In genomic region chr17:35379729-35380451, GRCm38 (mm10) we compare ENCODE assay signal across 8 mouse cellular contexts. TPM values are rescaled to one million over a fixed set of nuclear protein-coding genes. Genes with fewer than 3 reads are reported as not detected.
A peak's percentile ranks its signal among the peaks of the same experiment; 100 is the strongest.
DNase-seq lines count a peak whose midpoint lies in the region; ATAC-seq and TF ChIP-seq lines count a peak whose summit lies in the region.

No protein-coding gene starts in this region.

- H3K9ac ChIP-seq in forebrain, embryonic 16.5 days (replicated peaks; ENCODE audit: low read depth, low read length) = peak overlapping the region; percentile 63
- H3K9ac ChIP-seq in hindbrain, postnatal 0 days (replicated peaks; ENCODE audit: low read length) = peak overlapping the region; percentile 53
- H3K9ac ChIP-seq in liver, embryonic 13.5 days = peak overlapping the region; percentile 61

- no peak overlapping the region for H3ac ChIP-seq in myocyte (ENCODE audit: control insufficient read depth, insufficient read length)

- H3K79me2 ChIP-seq in myocyte (ENCODE audit: control insufficient read depth, insufficient read depth) = no peaks in the 10 kb centered on the region

- H3K4me1 ChIP-seq in forebrain, embryonic 16.5 days (replicated peaks; ENCODE audit: control insufficient read depth, insufficient read depth, low read length) = peaks cover 12% of the 10 kb centered on the region
- H3K4me1 ChIP-seq in hindbrain, postnatal 0 days (ENCODE audit: insufficient read depth, low read length) = no peaks in the 10 kb centered on the region
- H3K4me1 ChIP-seq in liver, embryonic 13.5 days (replicated peaks) = peaks cover 4% of the 10 kb centered on the region; the same call in 1 of the 2 replicates

- no peaks in the 10 kb centered on the region; the same call in 1 of the 2 replicates for H3K9me3 ChIP-seq in forebrain, embryonic 16.5 days (ENCODE audit: control insufficient read depth, low read length)
- H3K9me3 ChIP-seq in hindbrain, postnatal 0 days (ENCODE audit: low read length) = no peaks in the 10 kb centered on the region
- H3K9me3 ChIP-seq in liver, embryonic 13.5 days (replicated peaks) = no peaks in the 10 kb centered on the region

- peak; percentile 38 for ATAC-seq in forebrain, embryonic 16.5 days
- peak; percentile 27; the same call in 1 of the 2 replicates for ATAC-seq in hindbrain, postnatal 0 days
- ATAC-seq in liver, embryonic 13.5 days (ENCODE audit: low read depth) = peak; percentile 34; the same call in 1 of the 2 replicates

- H3K27ac ChIP-seq in forebrain, embryonic 16.5 days (ENCODE audit: low read length) = no peak overlapping the region
- no peak overlapping the region for H3K27ac ChIP-seq in hindbrain, postnatal 0 days
- no peak overlapping the region; the same call in 1 of the 2 replicates for H3K27ac ChIP-seq in liver, embryonic 13.5 days

- TF ChIP-seq POLR2A in myocyte (IDR thresholded peaks at IDR 0.05; ENCODE audit: insufficient read length, low read depth) = no peak

- H3K4me2 ChIP-seq in forebrain, embryonic 16.5 days (ENCODE audit: low read length) = peak overlapping the region; percentile 96
- H3K4me2 ChIP-seq in hindbrain, postnatal 0 days (ENCODE audit: low read depth, low read length) = peak overlapping the region; percentile 91
- H3K4me2 ChIP-seq in liver, embryonic 13.5 days = peak overlapping the region; percentile 75
- H3K4me2 ChIP-seq in myocyte (ENCODE audit: low read depth) = peak overlapping the region; percentile 71

- DNase-seq in ES-CJ7 (ENCODE audit: low read depth, low spot score) = peak; percentile 18
- DNase-seq in adrenal gland, postnatal 25 days = peak; percentile 44
- DNase-seq in hindbrain, postnatal 0 days (ENCODE audit: low spot score) = peak; percentile 2
- DNase-seq in liver, embryonic 13.5 days = no peak
- peak; percentile 46 to 61 for DNase-seq in thymus, adult 18-20 months
- no peak for DNase-seq in layer of hippocampus, adult 8-10 months (ENCODE audit: low spot score in 2 of 2)

- H3K27me3 ChIP-seq in forebrain, embryonic 16.5 days (replicated peaks; ENCODE audit: control insufficient read depth, insufficient read depth, low read length) = peaks cover 3% of the 10 kb centered on the region; the same call in 1 of the 2 replicates
- no peaks in the 10 kb centered on the region; the same call in 1 of the 2 replicates for H3K27me3 ChIP-seq in hindbrain, postnatal 0 days (ENCODE audit: insufficient read depth, low read length)
- peaks cover 30% of the 10 kb centered on the region for H3K27me3 ChIP-seq in liver, embryonic 13.5 days
- H3K27me3 ChIP-seq in myocyte (ENCODE audit: control insufficient read depth, insufficient read depth, insufficient read length) = no peaks in the 10 kb centered on the region

- WGBS in forebrain, embryonic 16.5 days = under 1% methylated on average over 69 of the region's 70 CpGs
- WGBS in hindbrain, postnatal 0 days = 2% methylated on average over 63 of the region's 70 CpGs
- WGBS in liver, embryonic 13.5 days (ENCODE audit: insufficient replicate concordance) = 3% methylated on average over 70 of the region's 70 CpGs

- no peak for TF ChIP-seq CTCF in hindbrain, postnatal 0 days (IDR thresholded peaks at IDR 0.05; ENCODE audit: low read depth)

- H3K4me3 ChIP-seq in forebrain, embryonic 16.5 days (replicated peaks; ENCODE audit: low read length) = peak overlapping the region; percentile 54
- H3K4me3 ChIP-seq in hindbrain, postnatal 0 days (ENCODE audit: low read length) = peak overlapping the region; percentile 49
- peak overlapping the region; percentile 62 for H3K4me3 ChIP-seq in liver, embryonic 13.5 days (replicated peaks)
- H3K4me3 ChIP-seq in myocyte = peak overlapping the region; percentile 39

- H3K36me3 ChIP-seq in forebrain, embryonic 16.5 days (ENCODE audit: control insufficient read depth, insufficient read depth) = no peaks in the 10 kb centered on the region
- no peaks in the 10 kb centered on the region for H3K36me3 ChIP-seq in hindbrain, postnatal 0 days (ENCODE audit: insufficient read depth, low read length)
- no peaks in the 10 kb centered on the region for H3K36me3 ChIP-seq in liver, embryonic 13.5 days
- no peaks in the 10 kb centered on the region for H3K36me3 ChIP-seq in myocyte (ENCODE audit: control insufficient read depth, insufficient read depth)

TF ChIP-seq in myocyte, 11 proteins besides CTCF, POLR2A, EP300 and RAD21:
- TF ChIP-seq TCF12 (IDR thresholded peaks at IDR 0.05; ENCODE audit: insufficient read depth, poor library complexity, severe bottlenecking) = no peak
- TF ChIP-seq MAX (IDR thresholded peaks at IDR 0.05; ENCODE audit: low read depth) = no peak
- no peak for TF ChIP-seq POLR2AphosphoS2 (IDR thresholded peaks at IDR 0.05; ENCODE audit: insufficient read length, low read depth)
- TF ChIP-seq E2F4 (IDR thresholded peaks at IDR 0.05; ENCODE audit: insufficient read depth) = no peak
- no peak for TF ChIP-seq USF1 (IDR thresholded peaks at IDR 0.05; ENCODE audit: low read depth)
- no peak for TF ChIP-seq REST (IDR thresholded peaks at IDR 0.05; ENCODE audit: insufficient read depth, insufficient read length)
- TF ChIP-seq SRF (IDR thresholded peaks at IDR 0.05; ENCODE audit: control insufficient read depth, insufficient read length, low read depth) = no peak
- TF ChIP-seq MYOD1 (IDR thresholded peaks at IDR 0.05; ENCODE audit: control insufficient read depth in 1 of 3, insufficient read length in 2 of 3, low read depth in 2 of 3) = no peak
- no peak for TF ChIP-seq MYOG (IDR thresholded peaks at IDR 0.05; ENCODE audit: control insufficient read depth in 1 of 3, insufficient read depth in 1 of 3, insufficient read length in 2 of 3, low read depth in 2 of 3)
- no peak for TF ChIP-seq CEBPB (IDR thresholded peaks at IDR 0.05; ENCODE audit: insufficient read depth, poor library complexity, severe bottlenecking)
- no peak for TF ChIP-seq TCF3 (IDR thresholded peaks at IDR 0.05; ENCODE audit: insufficient read length, low read depth)

RNA-seq across cellular contexts. Expression of gene H2-Q4, which starts 0.5 kb away (rescaled TPM):
- total RNA-seq in adrenal gland, postnatal 25 days (2021) = 16.5 and 20.9 TPM in 2 replicates
- polyA plus RNA-seq in forebrain, embryonic 16.5 days (2015; fragmentation: Nextera tagmentation; extraction: Ambion mirVana) = 0.65 TPM in 2 replicates
- total RNA-seq in hindbrain, postnatal 0 days (2014; rRNA removed) = 3.6 and 5.3 TPM in 2 replicates
- 1.2 and 1.9 TPM in 2 replicates for polyA plus RNA-seq in hindbrain, postnatal 0 days (2015; fragmentation: Nextera tagmentation; extraction: Ambion mirVana)
- polyA plus RNA-seq in liver, embryonic 13.5 days (2015; fragmentation: Nextera tagmentation; extraction: Ambion mirVana) = 1.7 and 2.0 TPM in 2 replicates
- polyA plus RNA-seq in myocyte (2012; fragmentation: generic; extraction: Trizol) = 8.3 TPM
- total RNA-seq in layer of hippocampus, adult 8-10 months (2022) = 10 to 100 TPM in 2 of 4 experiments, 1 to 10 TPM in 2; 2.5 to 10.6 (median 6.7) TPM

RNA-seq across cellular contexts. Expression of gene H2-Q2, which starts 37.8 kb away (rescaled TPM):
- 1.1 TPM in 1 of 2 replicates, not detected in the other for total RNA-seq in adrenal gland, postnatal 25 days (2021)
- 1.4 and 3.3 TPM in 2 replicates for polyA plus RNA-seq in forebrain, embryonic 16.5 days (2015; fragmentation: Nextera tagmentation; extraction: Ambion mirVana)
- total RNA-seq in hindbrain, postnatal 0 days (2014; rRNA removed) = 9.7 and 17.7 TPM in 2 replicates
- polyA plus RNA-seq in hindbrain, postnatal 0 days (2015; fragmentation: Nextera tagmentation; extraction: Ambion mirVana) = 7.8 and 12.7 TPM in 2 replicates
- polyA plus RNA-seq in liver, embryonic 13.5 days (2015; fragmentation: Nextera tagmentation; extraction: Ambion mirVana) = 0.68 and 0.90 TPM in 2 replicates
- 0.17 TPM for polyA plus RNA-seq in myocyte (2012; fragmentation: generic; extraction: Trizol)
- total RNA-seq in layer of hippocampus, adult 8-10 months (2022) = 1 to 10 TPM in 1 of 4 experiments, under 1 TPM in 2, not detected in 1; 0.64 to 2.6 (median 0.81) TPM

RNA-seq across cellular contexts. Expression of gene H2-Q6, which starts 44.8 kb away (rescaled TPM):
- 2.1 TPM in 1 of 2 replicates, not detected in the other for total RNA-seq in adrenal gland, postnatal 25 days (2021)
- polyA plus RNA-seq in forebrain, embryonic 16.5 days (2015; fragmentation: Nextera tagmentation; extraction: Ambion mirVana) = 0.36 and 0.60 TPM in 2 replicates
- total RNA-seq in hindbrain, postnatal 0 days (2014; rRNA removed) = 1.2 TPM in 1 of 2 replicates, not detected in the other
- polyA plus RNA-seq in hindbrain, postnatal 0 days (2015; fragmentation: Nextera tagmentation; extraction: Ambion mirVana) = 0.49 and 0.85 TPM in 2 replicates
- 9.6 and 11.1 TPM in 2 replicates for polyA plus RNA-seq in liver, embryonic 13.5 days (2015; fragmentation: Nextera tagmentation; extraction: Ambion mirVana)
- not detected for polyA plus RNA-seq in myocyte (2012; fragmentation: generic; extraction: Trizol)
- 1 to 10 TPM in 2 of 4 experiments, under 1 TPM in 2; 0.47 to 2.4 (median 1.3) TPM for total RNA-seq in layer of hippocampus, adult 8-10 months (2022)

RNA-seq across cellular contexts. Expression of gene H2-Q7, which starts 59.1 kb away (rescaled TPM):
- 1.6 and 1.8 TPM in 2 replicates for total RNA-seq in adrenal gland, postnatal 25 days (2021)
- polyA plus RNA-seq in forebrain, embryonic 16.5 days (2015; fragmentation: Nextera tagmentation; extraction: Ambion mirVana) = 0.99 and 3.1 TPM in 2 replicates
- total RNA-seq in hindbrain, postnatal 0 days (2014; rRNA removed) = 1.5 and 2.4 TPM in 2 replicates
- 3.7 and 3.9 TPM in 2 replicates for polyA plus RNA-seq in hindbrain, postnatal 0 days (2015; fragmentation: Nextera tagmentation; extraction: Ambion mirVana)
- polyA plus RNA-seq in liver, embryonic 13.5 days (2015; fragmentation: Nextera tagmentation; extraction: Ambion mirVana) = 23.9 and 24.6 TPM in 2 replicates
- 0.06 TPM for polyA plus RNA-seq in myocyte (2012; fragmentation: generic; extraction: Trizol)
- 1 to 10 TPM in 2 of 4 experiments, under 1 TPM in 2; 0.41 to 3.2 (median 1.5) TPM for total RNA-seq in layer of hippocampus, adult 8-10 months (2022)

RNA-seq across cellular contexts. Expression of gene H2-Q1, which starts 59.7 kb away (rescaled TPM):
- 0.90 and 2.0 TPM in 2 replicates for total RNA-seq in adrenal gland, postnatal 25 days (2021)
- polyA plus RNA-seq in forebrain, embryonic 16.5 days (2015; fragmentation: Nextera tagmentation; extraction: Ambion mirVana) = 0.43 and 0.47 TPM in 2 replicates
- total RNA-seq in hindbrain, postnatal 0 days (2014; rRNA removed) = 0.42 and 0.68 TPM in 2 replicates
- 1.4 and 1.5 TPM in 2 replicates for polyA plus RNA-seq in hindbrain, postnatal 0 days (2015; fragmentation: Nextera tagmentation; extraction: Ambion mirVana)
- polyA plus RNA-seq in liver, embryonic 13.5 days (2015; fragmentation: Nextera tagmentation; extraction: Ambion mirVana) = 1.0 and 1.4 TPM in 2 replicates
- 6.6 TPM for polyA plus RNA-seq in myocyte (2012; fragmentation: generic; extraction: Trizol)
- 1 to 10 TPM in 2 of 4 experiments, under 1 TPM in 2; 0.85 to 2.5 (median 1.2) TPM for total RNA-seq in layer of hippocampus, adult 8-10 months (2022)

Comparison
In these comparisons a context has a peak if more than half of its experiments do, and no peak if none do; other contexts are left out.
1. DNase-seq: peak in ES-CJ7 (single experiment), adrenal gland, postnatal 25 days (single experiment), hindbrain, postnatal 0 days (single experiment) and thymus, adult 18-20 months (2 of 2); none in liver, embryonic 13.5 days (single experiment) and layer of hippocampus, adult 8-10 months (0 of 2).
2. Peak in every context shown above with its lines, with median percentiles within 50 percentile points of each other: ATAC-seq, H3K4me2 ChIP-seq, H3K4me3 ChIP-seq and H3K9ac ChIP-seq.